Mouse (Mus musculus) urinary bladder, adult 2 months (tissue): ENCODE data around the gene Pacrg. TPM values are rescaled to one million over a fixed set of nuclear protein-coding genes. Genes with fewer than 3 reads are reported as not detected.

ENCODE experiments used
- DNase-seq: peaks from one replicate; pipeline ENCODE4 v3.0.0; 2022; ENCODE audit warnings: low spot score
- polyA plus RNA-seq: library from polyadenylated mRNA; depleted of rRNA; stranded (reverse); fragments of >200 nt; gene quantifications from 2 replicates; pipeline ENCODE4 v1.2.3, GENCODE M21; 2012; rRNA removed

Pacrg gene
- polyA plus RNA-seq, 1 experiment, result 2.3 TPM

DNA sequence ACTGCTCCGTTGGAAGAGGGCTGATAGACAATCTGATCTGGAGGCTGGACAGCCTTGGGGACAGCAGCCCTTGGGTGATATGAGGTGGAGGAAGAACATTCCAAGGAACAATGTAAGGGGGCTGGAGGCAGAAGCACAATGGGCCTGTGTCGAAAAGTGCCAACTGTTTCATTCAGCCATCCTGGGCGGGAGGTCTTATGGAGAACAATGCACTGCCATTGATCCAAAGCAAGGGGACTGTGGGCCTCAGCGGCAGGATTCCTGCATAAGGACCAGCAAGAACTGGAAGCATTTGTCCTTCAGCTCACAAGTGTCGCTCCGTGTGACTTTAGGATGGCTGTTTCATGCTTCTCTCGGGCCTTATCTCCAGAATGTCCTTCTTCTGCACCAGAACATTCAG is 465.8 kb downstream of the Pacrg start:
- no peak for DNase-seq

DNA sequence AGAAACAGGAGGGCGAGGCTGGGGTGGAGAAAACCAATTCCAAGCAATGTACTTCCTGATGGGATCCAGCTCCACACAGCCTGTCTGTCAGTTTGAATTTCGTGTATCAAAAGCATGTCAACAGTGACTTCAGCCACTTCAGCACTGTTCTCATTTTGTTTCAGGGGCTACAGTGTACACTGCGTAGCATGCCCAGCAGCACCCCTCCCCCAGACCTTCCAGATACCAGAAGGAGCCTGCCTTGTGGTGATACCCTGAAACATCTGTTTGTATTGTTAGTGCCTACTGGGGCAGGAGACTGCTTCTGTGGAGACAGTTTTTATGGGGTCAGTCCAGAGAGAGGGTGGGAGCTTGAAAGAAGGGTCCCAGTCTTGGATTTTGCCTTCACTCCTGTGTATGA is 466.4 kb downstream of the Pacrg start:
- DNase-seq, result no peak

DNA sequence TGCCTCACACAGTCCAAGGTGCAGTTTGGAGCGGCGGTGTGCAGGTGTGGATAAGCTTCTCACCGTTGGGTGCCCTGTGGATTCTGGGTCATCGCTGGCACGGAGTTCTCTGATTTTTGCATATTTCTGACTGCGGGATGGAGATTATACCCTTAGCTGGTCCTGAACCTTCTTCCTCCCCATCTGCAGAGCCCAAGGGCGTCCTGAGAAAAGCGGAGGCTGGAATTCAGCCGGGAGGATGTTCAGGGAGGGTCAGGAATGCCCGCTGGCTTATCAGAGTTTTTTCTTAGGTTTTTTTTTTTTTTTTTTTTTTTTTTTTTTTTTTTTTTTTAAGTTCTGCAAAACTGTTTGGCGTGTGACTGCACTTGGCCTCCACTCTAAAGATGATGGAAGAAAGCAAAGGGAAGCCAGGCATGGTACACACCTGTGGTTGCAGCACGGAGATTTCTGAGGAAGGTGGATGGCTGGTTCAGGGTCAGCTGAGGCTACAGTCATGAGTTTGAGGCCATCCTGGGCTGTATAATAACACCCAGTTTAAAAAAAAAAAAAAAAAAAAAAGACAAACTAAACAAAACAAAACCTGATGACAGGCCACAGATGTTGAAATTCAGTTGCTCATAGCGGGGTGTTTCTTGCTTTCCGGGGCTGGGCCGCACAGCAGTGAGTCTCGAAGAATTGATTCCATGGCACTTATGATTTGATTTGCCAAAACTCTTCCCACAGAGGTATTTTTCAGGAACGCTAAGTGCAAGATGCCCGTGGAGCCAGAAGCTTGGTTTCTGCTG is 467.9 kb downstream of the Pacrg start:
- no peak for DNase-seq

DNA sequence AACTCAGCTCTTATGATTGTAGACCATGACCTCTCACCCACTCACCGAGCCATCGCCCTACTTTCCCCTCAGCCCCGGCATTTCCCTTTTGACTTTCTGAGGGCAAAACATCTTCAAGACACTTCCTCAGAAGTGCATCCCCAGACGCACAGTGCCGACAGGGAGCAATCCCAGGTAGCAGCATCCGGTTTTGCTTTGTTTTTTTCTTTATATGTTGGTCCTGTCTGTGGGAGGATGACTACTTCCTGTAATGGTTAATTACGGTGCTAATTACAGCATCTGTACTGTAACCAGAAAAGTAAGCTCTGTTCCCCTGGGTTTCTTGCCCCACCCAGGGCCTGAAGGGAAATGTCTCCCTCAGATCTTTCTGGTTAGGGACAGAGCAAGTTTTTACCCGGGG is 468.6 kb downstream of the Pacrg start:
- DNase-seq, result no peak

DNA sequence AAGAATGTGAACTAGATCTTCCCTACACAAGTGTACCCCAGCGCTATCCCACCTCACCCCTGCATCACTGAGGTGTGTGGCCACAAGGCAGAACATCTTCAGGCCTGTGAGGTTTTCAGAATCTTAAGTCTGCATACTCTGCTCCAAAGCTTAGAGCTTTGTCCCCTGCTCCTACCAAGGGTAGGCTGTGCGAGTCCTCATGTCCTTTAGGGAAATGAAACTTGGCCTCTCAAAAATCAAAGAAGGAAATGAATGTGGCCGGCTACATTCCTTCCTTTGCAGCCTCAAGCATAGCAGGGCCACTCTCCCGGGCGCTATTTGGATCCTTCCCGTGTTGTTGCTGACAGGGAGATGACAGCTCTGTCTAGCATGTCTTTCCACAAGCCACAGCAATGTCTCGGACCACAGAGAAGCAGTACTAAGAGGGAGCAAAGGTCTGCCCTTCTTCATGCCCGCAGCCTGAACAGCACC is 469.4 kb downstream of the Pacrg start:
- DNase-seq, result no peak

DNA sequence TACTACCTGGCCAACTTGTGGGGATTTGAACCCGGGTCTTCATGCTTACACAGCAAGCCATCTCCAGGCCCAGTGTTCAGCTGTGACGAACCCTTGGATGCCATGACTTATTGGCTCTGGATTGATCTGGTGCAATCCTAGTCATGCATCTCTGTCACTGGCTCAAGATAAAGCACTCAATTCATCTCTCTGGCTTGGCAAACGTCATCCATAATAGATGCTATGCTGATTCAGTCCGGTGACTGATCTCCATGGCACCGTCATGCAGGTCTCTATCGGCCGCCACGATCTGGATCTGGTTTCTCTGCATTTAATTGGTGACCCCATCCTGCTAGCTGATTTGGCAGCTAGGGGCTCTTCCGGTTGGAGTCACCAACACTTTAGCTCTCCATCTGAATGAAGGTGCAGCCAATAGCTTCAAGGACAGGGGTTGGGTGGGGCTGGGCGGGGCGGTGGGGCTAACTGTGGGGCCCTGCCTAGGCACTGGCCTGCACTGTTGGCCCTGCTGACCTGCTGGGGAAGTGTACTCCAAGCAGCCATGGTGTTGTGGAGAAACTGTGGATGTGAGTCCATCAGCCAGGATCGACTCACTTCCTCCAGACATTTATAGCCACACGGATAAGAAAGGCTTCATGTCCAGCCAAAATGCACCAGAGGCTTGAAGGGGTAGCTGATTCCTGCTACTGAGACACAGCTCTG is 470.0 kb downstream of the Pacrg start:
- DNase-seq, result no peak

DNA sequence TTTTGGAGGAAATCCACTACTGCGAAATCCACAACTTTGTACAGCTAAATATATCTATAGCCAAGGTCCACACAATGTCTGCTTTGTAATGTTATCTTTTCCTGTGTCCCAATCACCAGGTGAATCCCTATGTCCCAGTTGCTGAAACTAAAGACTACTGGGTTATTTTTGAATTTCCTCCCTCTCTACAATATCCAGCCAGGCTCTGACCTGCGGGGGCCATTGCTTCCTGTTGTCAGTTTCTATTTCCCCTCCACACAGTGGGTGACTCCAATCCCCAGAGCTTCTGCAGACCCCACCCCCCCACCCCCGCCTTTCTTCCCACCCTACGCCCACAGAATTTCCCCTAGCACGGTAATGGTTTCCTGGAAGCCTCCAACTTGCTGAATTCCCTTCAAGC is 473.1 kb downstream of the Pacrg start:
- no peak for DNase-seq

DNA sequence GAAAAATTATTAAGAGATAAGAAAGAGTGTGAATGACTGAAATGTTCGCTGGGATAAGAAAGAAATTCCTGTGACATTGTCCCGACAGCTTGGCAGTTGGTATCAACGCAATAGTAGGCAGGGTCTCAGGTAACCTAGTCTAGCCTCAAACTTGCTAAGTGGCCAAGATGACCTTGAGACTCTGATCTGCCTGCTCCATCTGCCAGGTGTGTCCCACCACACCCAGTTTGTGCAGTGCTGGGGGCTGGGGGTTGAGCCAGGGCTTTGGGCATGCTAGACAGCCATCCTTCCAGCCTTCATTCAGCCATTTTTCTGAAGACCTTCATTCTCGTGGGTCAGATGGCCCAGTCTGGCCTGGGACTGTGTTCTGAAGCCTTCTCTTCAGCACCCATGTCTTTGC is 473.5 kb downstream of the Pacrg start:
- DNase-seq, result no peak

DNA sequence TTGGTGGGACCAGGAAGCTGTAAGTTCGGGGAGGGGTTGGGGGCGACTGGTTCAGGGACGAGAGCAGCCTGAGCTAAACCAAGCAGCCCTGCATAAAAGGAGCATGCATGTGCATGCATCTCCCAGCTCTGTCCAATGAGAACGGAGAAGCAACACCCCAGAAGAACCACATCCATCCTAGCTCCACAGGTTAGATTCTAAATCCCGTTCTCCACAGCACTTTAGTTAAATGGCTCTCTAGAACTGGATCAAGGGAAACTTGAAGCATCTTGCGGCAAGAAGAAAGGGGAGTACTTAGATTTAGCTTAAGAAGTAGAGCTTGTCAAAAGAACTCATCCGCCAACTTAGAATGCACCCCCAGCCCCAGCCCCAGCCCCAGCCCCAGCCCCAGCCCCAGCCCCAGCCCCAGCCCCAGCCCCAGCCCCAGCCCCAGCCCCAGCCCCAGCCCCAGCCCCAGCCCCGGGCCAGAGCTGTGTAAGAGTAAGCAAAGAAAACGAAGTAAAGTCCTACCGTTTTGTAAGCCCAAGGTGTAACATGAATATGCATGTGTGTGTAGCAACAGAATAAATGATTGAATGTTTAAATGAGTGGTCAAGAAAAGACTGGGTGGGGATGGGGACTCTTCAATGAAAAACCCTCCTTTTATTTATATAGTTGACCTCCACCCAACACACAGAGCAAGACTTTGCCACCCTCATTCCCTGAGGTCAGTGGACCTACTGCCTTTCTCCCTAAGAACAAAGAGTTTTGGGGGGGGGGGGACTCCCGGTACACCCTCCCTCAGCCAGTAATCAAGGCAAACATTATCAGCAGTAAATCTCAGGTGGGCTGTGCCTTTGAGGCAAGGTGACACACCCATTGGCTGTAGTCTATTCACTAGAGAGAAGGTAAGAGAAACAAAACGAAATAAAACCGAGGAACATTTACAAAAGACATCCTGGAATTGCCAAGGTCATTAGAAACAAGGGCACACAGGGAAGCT is 474.3 kb downstream of the Pacrg start:
- no peak for DNase-seq

DNA sequence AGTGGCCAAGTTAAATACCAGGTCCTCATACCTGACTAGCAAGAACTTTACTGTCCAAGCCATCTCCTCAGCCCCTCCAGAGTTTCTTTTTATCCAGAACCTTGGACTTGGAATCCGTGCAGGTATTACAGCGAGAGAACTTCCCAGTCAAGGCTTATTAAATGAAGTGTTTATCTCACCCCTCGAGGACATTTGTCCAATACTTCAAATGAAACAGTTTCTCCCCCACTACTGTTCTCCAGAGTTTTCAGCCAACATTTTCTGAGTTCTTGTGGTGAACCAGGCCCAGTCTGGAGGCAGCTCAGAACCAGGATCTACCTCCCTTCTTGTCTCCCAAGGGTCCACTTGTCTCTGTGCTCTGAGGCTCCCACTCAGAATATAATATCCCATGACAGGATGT is 477.0 kb downstream of the Pacrg start:
- no peak for DNase-seq

DNA sequence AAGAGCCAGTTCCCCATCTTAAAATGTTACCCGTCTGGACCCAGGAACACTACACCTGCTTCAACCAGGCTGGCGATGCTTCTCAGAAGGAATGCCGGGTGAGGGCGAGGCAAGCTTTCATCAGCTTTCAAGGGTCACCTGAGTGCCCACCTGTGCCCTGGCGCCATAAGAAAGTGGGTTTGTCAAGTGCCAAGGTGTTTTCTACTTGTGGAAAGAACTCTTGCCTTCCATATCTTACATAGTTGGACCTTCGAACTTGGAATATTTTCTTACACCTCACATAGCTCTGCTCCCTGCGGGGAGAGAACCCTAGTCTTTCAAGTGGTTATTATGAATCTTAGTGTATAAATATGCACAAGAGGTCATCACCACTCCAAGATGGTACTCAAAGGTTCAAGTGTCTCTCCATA is 478.2 kb downstream of the Pacrg start:
- DNase-seq, result no peak

DNA sequence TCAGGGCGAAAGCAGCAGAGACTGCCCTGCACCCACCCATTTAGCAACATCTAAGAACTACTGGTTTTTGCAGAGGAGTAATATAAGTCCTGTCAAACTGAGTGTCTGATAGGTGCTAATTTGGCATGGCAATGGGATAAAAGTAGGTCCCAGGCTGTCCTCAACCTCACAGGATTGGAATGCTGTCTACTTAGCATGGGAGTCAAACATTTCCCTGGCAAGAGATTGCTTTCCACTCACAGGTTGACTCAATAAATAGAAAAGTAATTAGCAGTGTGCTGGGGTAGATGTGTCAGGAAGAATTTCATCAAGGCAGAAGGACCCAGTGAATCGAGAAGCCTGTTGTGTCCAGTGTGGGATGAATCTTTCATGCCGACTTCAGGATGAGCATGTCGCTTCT is 479.4 kb downstream of the Pacrg start:
- no peak for DNase-seq

DNA sequence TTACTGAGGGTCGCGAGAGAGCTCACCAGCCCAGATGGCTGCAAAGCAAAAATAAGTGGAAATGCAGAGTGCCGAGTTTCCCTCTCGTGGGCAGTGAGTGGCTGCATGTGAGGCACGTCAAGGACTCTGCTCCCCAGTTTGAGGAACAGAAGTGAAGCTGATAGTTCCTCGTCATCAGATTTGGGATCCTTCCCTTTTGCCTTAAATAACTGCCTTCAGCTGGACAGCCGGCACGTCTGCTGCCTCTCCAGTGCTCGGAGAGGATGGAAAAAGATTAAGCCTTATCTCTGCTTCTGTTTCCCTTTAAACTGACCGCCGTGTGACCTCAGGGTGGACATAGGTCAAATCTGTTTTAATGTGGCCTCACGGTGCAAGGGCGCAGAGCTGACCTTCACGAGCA is 480.6 kb downstream of the Pacrg start:
- no peak for DNase-seq

DNA sequence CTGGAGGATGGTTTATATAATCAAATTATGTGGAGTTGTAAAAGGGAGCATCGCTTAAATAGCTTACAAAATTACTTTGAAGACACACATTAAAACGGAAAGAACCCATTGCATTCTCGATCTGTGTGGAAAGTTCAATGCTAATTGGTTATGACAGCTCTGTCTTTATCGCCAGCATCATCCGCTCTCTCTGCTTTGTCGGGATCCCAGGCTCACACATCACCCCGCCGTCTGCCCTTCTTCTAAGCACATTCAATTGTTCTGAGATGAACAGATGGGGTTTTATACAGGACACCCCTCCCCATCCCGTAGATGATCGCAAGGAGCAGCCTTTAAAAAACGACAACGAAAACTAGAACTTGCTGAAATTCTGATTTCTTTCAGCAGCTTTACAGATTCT is 482.8 kb downstream of the Pacrg start:
- DNase-seq, result no peak

DNA sequence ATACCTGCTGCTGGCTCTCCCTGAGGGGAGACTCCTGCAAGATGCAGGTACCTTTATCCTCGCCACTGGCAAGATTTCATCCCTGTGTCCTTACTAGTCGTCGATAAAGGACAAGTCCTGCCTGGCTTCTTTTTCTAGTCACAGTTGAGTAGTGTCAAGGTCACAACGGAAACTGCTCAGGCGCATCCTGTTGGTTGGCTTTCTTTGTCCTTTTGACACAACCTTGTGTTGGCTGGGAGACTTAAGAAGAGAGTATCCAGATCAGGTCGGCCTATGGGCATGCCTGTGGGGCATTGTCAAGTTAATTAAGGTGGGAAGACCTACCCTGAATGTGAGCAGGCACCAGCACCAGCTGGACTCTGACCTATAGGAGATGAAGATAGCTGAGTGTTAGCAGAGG is 483.8 kb downstream of the Pacrg start:
- DNase-seq, result no peak

DNA sequence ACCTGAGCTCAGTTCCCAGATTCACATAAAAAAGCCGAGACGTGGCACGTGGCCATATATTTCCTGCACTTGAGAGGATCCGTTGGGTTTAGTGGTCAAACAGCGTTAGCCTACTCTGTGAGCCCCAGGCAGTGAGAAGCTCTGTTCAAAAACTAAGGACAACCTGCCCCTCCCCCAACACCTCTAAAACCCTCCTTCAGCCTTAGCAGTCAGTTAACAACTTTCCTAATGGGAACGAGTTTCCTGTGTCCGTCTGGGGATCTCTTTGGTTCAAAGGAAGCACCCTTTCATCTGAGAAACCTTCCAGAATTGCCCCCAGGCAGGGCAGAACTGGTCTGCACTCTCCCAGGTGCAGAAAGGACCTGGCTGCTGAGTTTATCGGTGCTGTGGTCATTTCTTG is 484.4 kb downstream of the Pacrg start:
- no peak for DNase-seq

Other genes with a start within 250 kb of the Pacrg start
- 7.3 and 7.9 TPM in 2 replicates for gene Prkn, start 73 bp upstream of the Pacrg start, polyA plus RNA-seq